Mouse (Mus musculus) midbrain, embryonic 12.5 days (tissue): ENCODE data around the gene Zfhx3. TPM values are rescaled to one million over a fixed set of nuclear protein-coding genes. Genes with fewer than 3 reads are reported as not detected.
A peak's percentile ranks its signal among the peaks of the same experiment; 100 is the strongest.

Experiments used
- ATAC-seq: fragments of 200-750 bp; cut with Nextera tagmentation; 2 replicates; pipeline ENCODE4 v1.8.0; 2017; ENCODE audit warnings: low read depth, moderate TSS enrichment, moderate library complexity; ENCODE audit not compliant: low FRiP score
- H3K27ac ChIP-seq: fragments of 300-500 bp; sonication (generic); replicated peaks from 2 replicates; pipeline ENCODE4 v1.5.1; 2016; ENCODE audit warnings: mild to moderate bottlenecking
- H3K27me3 ChIP-seq: fragments of 300-500 bp; sonication (generic); 2 replicates; pipeline ENCODE4 v1.6.1; 2016; ENCODE audit warnings: mild to moderate bottlenecking
- H3K36me3 ChIP-seq: fragments of 300-500 bp; sonication (generic); 2 replicates; pipeline ENCODE4 v1.6.1; 2016
- H3K4me1 ChIP-seq: fragments of 300-500 bp; sonication (generic); 2 replicates; pipeline ENCODE4 v1.6.1; 2016
- H3K4me2 ChIP-seq: fragments of 300-500 bp; sonication (generic); replicated peaks from 2 replicates; pipeline ENCODE4 v1.6.1; 2016; ENCODE audit warnings: mild to moderate bottlenecking, moderate library complexity
- H3K4me3 ChIP-seq: fragments of 300-500 bp; sonication (generic); 2 replicates; pipeline ENCODE4 v1.5.1; 2016; ENCODE audit warnings: mild to moderate bottlenecking
- H3K9ac ChIP-seq: fragments of 300-500 bp; sonication (generic); replicated peaks from 2 replicates; pipeline ENCODE4 v1.6.1; 2016; ENCODE audit warnings: mild to moderate bottlenecking, moderate library complexity
- H3K9me3 ChIP-seq: fragments of 300-500 bp; sonication (generic); 2 replicates; pipeline ENCODE4 v1.6.1; 2016; ENCODE audit warnings: mild to moderate bottlenecking
- WGBS: fragments of 180-500 bp; shearing (Covaris S2); methylation state at CpG from one replicate; pipeline ENCODE4 v1.1.7; 2016; 5-methylcytosine and 5-hydroxymethylcytosine counted together
- polyA plus RNA-seq: library from polyadenylated mRNA; unstranded; fragments of >200 nt; fragmentation: Nextera tagmentation; extraction: Ambion mirVana; gene quantifications from 2 replicates; pipeline ENCODE4 v1.2.1, GENCODE M21; 2016

The Zfhx3 gene
- polyA plus RNA-seq, 1 experiment from 2014 or later, result 48.9 TPM

- H3K9ac ChIP-seq, result peak overlapping the region; percentile 50
- peaks cover 66% of the 10 kb centered on the region for H3K4me1 ChIP-seq
- H3K4me3 ChIP-seq, result peak overlapping the region; percentile 36
- peak overlapping the region; percentile 58 for H3K4me2 ChIP-seq
- peak overlapping the region; percentile 64 for H3K27ac ChIP-seq
- H3K27me3 ChIP-seq, result peaks cover 69% of the 10 kb centered on the region
- under 1% methylated on average over 31 of the region's 31 CpGs for WGBS
- ATAC-seq, result no peak
- no peaks in the 10 kb centered on the region for H3K9me3 ChIP-seq
- H3K36me3 ChIP-seq, result no peaks in the 10 kb centered on the region
Observed at GRCm38 (mm10) chr8:108695938-108696630, 753.6 kb downstream of the Zfhx3 start.

DNA sequence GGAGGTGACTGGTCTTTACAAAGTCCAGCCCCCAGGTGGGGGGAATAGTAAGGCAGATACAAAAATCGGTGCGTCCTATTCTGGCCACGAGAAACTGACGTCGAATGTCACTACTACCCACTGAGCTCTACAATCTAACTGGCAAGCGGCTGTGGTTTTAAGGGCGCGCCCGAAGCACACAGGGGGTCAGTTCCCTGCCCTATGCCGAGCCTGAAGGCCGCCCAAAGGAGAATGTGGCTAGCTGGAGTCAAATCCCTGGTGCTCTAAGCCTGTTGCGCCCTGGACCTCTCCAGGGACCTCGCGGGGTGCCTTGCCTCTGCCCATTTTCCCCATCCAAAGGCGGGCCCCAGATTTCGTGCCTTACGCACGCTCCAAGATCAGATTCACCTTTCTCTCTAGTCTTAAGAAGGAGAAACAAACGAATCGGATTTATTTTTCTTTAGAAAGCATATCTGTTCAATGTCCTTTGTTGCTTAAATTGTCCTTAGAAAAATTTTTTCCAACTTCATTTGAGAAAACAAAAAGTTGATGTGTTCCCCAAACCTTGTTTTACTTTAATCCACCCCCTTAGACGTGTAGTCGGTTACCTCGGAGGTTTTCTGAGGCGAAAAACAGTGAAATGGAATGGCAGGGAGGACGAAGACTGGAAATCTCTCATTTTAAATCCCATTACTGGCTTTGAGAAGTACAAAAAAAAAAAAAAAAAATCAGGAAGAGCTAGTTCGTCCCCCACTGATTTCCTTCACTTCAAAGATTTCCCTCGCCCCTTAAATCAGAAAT lies 754.4 kb downstream of the Zfhx3 start:
- Histone ChIP-seq H3K36me3 (no peaks in the 10 kb centered on the region), H3K9ac (peak overlapping the region; percentile 50; the same call in 1 of the 2 replicates), H3K27ac (peak overlapping the region; percentile 64), H3K27me3 (peaks cover 68% of the 10 kb centered on the region), H3K9me3 (no peaks in the 10 kb centered on the region), H3K4me2 (peak overlapping the region; percentile 58), H3K4me3 (peak overlapping the region; percentile 36), H3K4me1 (peaks cover 65% of the 10 kb centered on the region)
- WGBS, result 1% methylated on average over 27 of the region's 27 CpGs
- ATAC-seq, result no peak

DNA sequence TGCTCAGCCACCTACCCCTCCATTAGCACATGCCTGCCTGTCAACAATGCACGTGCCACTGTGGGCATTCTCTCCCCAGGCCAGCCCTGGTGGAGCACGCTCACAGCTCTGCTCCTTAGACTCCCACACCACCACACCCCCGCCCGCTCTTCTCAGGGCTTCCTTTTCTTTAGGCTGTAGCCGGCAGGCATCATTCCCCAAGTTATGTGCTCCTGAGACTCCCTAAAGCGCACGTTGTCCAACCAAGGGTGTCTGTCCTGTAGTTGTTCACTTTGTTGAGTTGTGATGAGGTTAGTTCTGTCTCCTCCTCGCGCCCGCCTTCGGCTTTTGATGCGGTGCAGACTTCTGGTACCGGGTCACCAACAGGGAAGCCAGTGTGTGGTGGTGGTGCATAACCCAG lies 755.1 kb downstream of the Zfhx3 start:
- no peak for ATAC-seq
- H3K4me1 ChIP-seq, result peaks cover 65% of the 10 kb centered on the region
- H3K9me3 ChIP-seq, result no peaks in the 10 kb centered on the region
- WGBS, result under 1% methylated on average over 13 of the region's 13 CpGs
- 0 out of 2 replicates have a peak overlapping the region, but pooled peaks have one; percentile 17 for H3K4me3 ChIP-seq
- H3K27me3 ChIP-seq, result peaks cover 64% of the 10 kb centered on the region
- peak overlapping the region; percentile 42; the same call in 1 of the 2 replicates for H3K27ac ChIP-seq
- no peaks in the 10 kb centered on the region for H3K36me3 ChIP-seq
- H3K4me2 ChIP-seq, result peak overlapping the region; percentile 44
- H3K9ac ChIP-seq, result no peak overlapping the region; the same call in 1 of the 2 replicates

GRCm38 (mm10) chr8:108698101-108698660 lies 755.7 kb downstream of the Zfhx3 start:
- Histone ChIP-seq H3K4me2 (peak overlapping the region; percentile 44), H3K9me3 (no peaks in the 10 kb centered on the region), H3K4me1 (peaks cover 66% of the 10 kb centered on the region), H3K27ac (peak overlapping the region; percentile 42; the same call in 1 of the 2 replicates), H3K27me3 (peaks cover 63% of the 10 kb centered on the region), H3K36me3 (no peaks in the 10 kb centered on the region), H3K4me3 (0 out of 2 replicates have a peak overlapping the region, but pooled peaks have one; percentile 17), H3K9ac (no peak overlapping the region; the same call in 1 of the 2 replicates)
- no peak for ATAC-seq
- 9% methylated on average over 5 of the region's 5 CpGs for WGBS

DNA sequence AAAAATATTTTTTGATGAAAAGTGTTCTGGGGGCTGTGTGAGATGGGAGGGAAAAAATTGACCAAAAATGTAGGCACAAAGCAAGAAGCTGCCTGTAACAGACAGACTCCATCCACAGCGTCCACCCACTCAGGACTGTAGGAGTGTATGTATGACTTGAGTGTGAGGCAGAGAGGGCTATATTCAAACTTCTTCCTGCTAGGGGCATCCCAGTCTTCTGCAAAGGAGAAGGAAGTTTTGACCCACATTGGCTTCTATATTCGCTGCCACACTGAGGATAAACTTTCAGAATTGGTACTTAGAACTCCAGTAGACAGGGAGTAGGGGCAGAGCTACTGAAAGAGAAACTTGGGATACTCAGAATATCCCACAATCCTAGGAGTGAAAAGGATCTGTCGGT lies 756.6 kb downstream of the Zfhx3 start:
- Histone ChIP-seq H3K9ac (no peak overlapping the region), H3K27ac (peak overlapping the region; percentile 71), H3K9me3 (no peaks in the 10 kb centered on the region), H3K4me2 (peak overlapping the region; percentile 55), H3K27me3 (peaks cover 55% of the 10 kb centered on the region), H3K4me1 (peaks cover 66% of the 10 kb centered on the region), H3K36me3 (no peaks in the 10 kb centered on the region), H3K4me3 (peak overlapping the region; percentile 31; the same call in 1 of the 2 replicates)
- 2% methylated on average over 3 of the region's 3 CpGs for WGBS
- ATAC-seq, result no peak

GRCm38 (mm10) chr8:108699454-108700345 lies 757.3 kb downstream of the Zfhx3 start:
- WGBS, result under 1% methylated on average over 19 of the region's 23 CpGs
- H3K4me1 ChIP-seq, result peaks cover 66% of the 10 kb centered on the region
- ATAC-seq, result no peak
- H3K27ac ChIP-seq, result peak overlapping the region; percentile 71
- H3K36me3 ChIP-seq, result no peaks in the 10 kb centered on the region
- H3K4me3 ChIP-seq, result peak overlapping the region; percentile 31
- no peaks in the 10 kb centered on the region for H3K9me3 ChIP-seq
- peak overlapping the region; percentile 55 for H3K4me2 ChIP-seq
- peaks cover 48% of the 10 kb centered on the region for H3K27me3 ChIP-seq
- H3K9ac ChIP-seq, result peak overlapping the region; percentile 47

- H3K4me1 ChIP-seq, result peaks cover 58% of the 10 kb centered on the region
Observed at GRCm38 (mm10) chr8:108701381-108702175, 759.1 kb downstream of the Zfhx3 start.

DNA sequence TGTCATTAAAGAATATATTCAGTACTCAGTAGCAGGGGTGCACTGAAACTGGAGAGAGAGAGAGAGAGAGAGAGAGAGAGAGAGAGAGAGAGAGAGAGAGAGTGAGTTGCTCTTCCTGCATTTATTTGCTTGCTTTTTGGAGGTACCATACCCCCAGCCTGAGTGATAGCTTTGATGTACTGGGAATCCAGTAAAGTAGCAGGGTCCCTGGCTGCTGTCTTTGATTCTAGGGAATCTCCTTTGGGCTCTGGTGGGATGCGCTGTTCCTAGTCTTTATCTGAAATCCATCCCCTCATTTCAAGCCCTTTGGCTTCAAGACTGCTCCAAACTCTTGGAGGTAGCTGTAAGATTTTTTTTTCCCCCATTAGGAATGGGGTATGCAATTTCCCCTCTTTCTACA lies 759.8 kb downstream of the Zfhx3 start:
- Histone ChIP-seq H3K27ac (peak overlapping the region; percentile 100), H3K4me1 (peaks cover 59% of the 10 kb centered on the region), H3K4me2 (peak overlapping the region; percentile 61), H3K9me3 (no peaks in the 10 kb centered on the region), H3K9ac (peak overlapping the region; percentile 100), H3K36me3 (no peaks in the 10 kb centered on the region), H3K27me3 (peaks cover 26% of the 10 kb centered on the region), H3K4me3 (peak overlapping the region; percentile 99)
- WGBS, result 5% methylated on average over 1 of the region's 1 CpGs
- no peak for ATAC-seq

More at GRCm38 (mm10) chr8:108701381-108702175, 759.1 kb downstream of the Zfhx3 start:
- H3K9ac ChIP-seq, result peak overlapping the region; percentile 100
- H3K9me3 ChIP-seq, result no peaks in the 10 kb centered on the region
- peak overlapping the region; percentile 100 for H3K27ac ChIP-seq
- peak overlapping the region; percentile 99 for H3K4me3 ChIP-seq
- ATAC-seq, result no peak
- peaks cover 29% of the 10 kb centered on the region for H3K27me3 ChIP-seq
- no peaks in the 10 kb centered on the region for H3K36me3 ChIP-seq
- 5% methylated on average over 7 of the region's 7 CpGs for WGBS
- H3K4me2 ChIP-seq, result peak overlapping the region; percentile 61

- peak overlapping the region; percentile 100 for H3K9ac ChIP-seq
- no peak for ATAC-seq
- H3K4me1 ChIP-seq, result peaks cover 62% of the 10 kb centered on the region
- no peaks in the 10 kb centered on the region for H3K9me3 ChIP-seq
- peak overlapping the region; percentile 61 for H3K4me2 ChIP-seq
- WGBS, result 33% methylated on average over 2 of the region's 2 CpGs
- H3K4me3 ChIP-seq, result peak overlapping the region; percentile 99
- H3K36me3 ChIP-seq, result no peaks in the 10 kb centered on the region
- no peaks in the 10 kb centered on the region for H3K27me3 ChIP-seq
- H3K27ac ChIP-seq, result peak overlapping the region; percentile 100
Observed at GRCm38 (mm10) chr8:108705751-108706150, 763.3 kb downstream of the Zfhx3 start.

DNA sequence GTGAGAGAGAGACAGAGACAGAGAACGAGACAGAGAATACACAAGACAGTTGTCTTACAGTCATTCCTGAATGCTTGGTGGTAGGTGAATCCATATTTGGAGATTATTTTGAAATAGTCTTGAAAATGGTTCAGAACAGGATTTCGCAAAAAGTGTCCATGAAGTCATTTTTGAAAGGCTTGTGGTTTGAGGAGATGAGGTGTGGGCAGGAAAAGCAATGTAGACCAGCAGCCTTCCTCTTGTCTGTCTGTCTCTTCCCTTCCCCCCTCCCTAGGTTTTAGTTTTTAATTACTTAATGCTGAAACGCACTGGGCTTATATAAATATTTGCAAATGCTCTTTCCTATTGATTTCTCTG lies 764.0 kb downstream of the Zfhx3 start:
- peaks cover 67% of the 10 kb centered on the region for H3K4me1 ChIP-seq
- H3K27me3 ChIP-seq, result no peaks in the 10 kb centered on the region
- no peaks in the 10 kb centered on the region for H3K36me3 ChIP-seq
- H3K4me2 ChIP-seq, result peak overlapping the region; percentile 61
- peak overlapping the region; percentile 100 for H3K27ac ChIP-seq
- H3K4me3 ChIP-seq, result peak overlapping the region; percentile 99
- ATAC-seq, result no peak
- 27% methylated on average over 3 of the region's 3 CpGs for WGBS
- peak overlapping the region; percentile 100 for H3K9ac ChIP-seq
- no peaks in the 10 kb centered on the region for H3K9me3 ChIP-seq
